Mouse (Mus musculus) C3H10T1/2 (cell line): Measurements from ENCODE around the gene Ccdc8. TPM values are rescaled to one million over a fixed set of nuclear protein-coding genes. Genes with fewer than 3 reads are reported as not detected.

Experiments
- polyA plus RNA-seq, 2 experiments: library from polyadenylated mRNA; unstranded; fragments of >200 nt; fragmentation: generic; extraction: Trizol; gene quantifications; one replicate each; pipeline ENCODE4 v1.2.1; 2012; ENCODE audit warnings: missing spikeins in 2 of 2

Gene Ccdc8
- under 1 TPM; 0.02 to 0.81 TPM for polyA plus RNA-seq

DNA sequence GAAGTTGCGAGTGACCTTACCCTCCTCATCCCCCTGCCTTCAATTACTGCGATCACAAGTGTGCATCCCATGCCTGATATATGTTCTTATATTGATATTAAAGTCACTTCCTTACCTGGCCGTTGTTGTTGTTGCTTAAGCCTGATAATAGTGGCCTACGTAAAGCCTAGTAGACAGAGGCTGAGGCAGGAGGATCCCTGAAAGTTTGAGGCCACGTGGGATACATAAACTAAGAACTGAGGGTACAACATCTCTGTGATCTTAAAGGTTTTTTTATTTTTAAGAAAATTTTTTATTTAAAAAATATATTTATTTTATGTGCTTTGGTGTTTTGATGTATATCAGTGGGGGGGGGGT lies at the start of gene Ccdc8:
TSS of gene Ccdc8 (plus strand) at position 258 of the 357 bp plus-strand sequence.

GRCm38 (mm10) chr7:16944061-16944807 lies 48.3 kb upstream of the Ccdc8 start, which contains the start of gene Pnmal2:
Pnmal2 (plus strand) TSS chr7:16944682.

DNA sequence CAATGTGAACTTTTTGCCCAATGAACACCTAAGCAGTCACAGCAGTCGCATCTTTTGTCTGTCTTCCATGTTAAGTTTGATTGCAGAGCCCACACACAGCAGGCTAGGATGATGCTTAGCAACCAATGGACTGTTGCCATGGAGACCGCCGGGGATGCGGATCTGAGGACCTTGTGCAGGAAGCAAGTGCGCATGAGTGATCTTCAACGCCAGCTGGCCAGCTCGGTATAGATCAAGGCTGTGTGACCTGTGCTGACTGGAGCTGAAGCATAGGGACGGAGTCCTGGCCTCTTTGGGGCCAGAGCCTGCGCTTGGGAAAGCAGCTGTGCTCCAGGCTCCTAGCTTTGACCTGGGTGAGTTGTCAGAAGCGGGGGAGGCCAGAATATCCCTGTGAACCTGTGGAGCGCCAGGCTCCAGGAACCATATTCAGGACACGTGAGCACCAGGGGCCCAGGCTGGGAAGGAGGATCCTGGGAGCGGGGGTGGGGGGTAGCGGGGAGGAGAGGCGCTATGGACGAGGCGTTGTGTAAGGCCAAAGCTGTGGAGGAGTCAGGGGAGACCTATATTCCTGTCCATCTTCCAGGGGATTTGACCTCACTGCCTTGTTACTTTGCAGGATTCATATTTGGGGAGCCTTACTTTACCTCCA lies 32.8 kb upstream of the Ccdc8 start, which contains the start of gene Pnmal1:
TSS of gene Pnmal1 (plus strand) at position 141 of the 649 bp plus-strand sequence.

DNA sequence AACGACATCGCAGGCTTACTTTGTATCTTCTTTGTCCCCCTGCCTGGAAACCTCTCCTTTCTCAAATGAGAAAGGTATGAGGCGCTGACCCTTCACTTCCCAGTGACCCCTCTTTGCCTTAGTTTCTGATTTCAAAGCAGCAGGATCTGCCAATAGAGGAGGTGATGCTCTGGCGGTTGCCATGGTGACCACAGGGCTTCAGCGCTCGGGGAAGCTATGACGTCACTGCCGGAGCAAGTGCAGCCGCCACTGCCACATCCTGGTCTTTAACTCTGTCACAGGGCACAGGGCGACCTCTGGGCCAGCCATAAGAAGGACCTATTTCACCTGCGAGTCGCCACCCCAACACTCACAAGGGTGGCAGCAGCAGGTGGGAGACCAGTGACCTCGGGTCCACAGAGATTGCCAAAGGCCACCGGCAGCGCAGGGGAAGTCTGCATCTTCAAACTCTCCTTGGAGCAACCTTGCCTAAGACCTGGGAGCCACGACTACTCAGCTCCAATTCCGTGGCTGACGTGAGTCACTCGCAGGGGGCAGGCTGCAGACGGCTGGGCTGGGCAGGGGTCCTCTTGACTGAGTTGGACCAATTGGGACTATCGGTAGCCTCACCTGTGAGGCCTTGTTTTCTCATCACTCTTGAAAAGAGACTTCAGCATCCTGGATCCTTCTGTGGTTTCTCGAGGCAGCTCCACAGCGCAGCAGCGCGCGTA lies 9.5 kb upstream of the Ccdc8 start, which contains the start of gene Gm42372:
TSS of gene Gm42372 (plus strand) at position 228 of the 710 bp plus-strand sequence.

GRCm38 (mm10) chr7:17027588-17028343 lies 35.3 kb downstream of the Ccdc8 start, which contains the start of gene Ppp5c:
Ppp5c (minus strand) TSS chr7:17027924.

Other genes with a start within 250 kb of the Ccdc8 start
- gene Slc1a5, start 211.4 kb upstream of the Ccdc8 start, polyA plus RNA-seq: 10 to 100 TPM in 1 of 2 experiments, 1 to 10 TPM in 1; 4.3 to 13.9 TPM
- 10 to 100 TPM; 25.0 to 45.4 TPM for gene Strn4, start 176.8 kb upstream of the Ccdc8 start, polyA plus RNA-seq
- gene Fkrp, start 176.0 kb upstream of the Ccdc8 start, polyA plus RNA-seq: 10 to 100 TPM; 10.2 to 21.8 TPM
- gene Prkd2, start 149.8 kb upstream of the Ccdc8 start, polyA plus RNA-seq: 10 to 100 TPM in 1 of 2 experiments, 1 to 10 TPM in 1; 2.9 to 13.1 TPM
- 10 to 100 TPM in 1 of 2 experiments, 1 to 10 TPM in 1; 6.5 to 21.0 TPM for gene Dact3, start 117.4 kb upstream of the Ccdc8 start, polyA plus RNA-seq
- 10 to 100 TPM in 1 of 2 experiments, 1 to 10 TPM in 1; 8.6 to 27.3 TPM for gene Gng8, start 100.9 kb upstream of the Ccdc8 start, polyA plus RNA-seq
- 1 to 10 TPM in 1 of 2 experiments, under 1 TPM in 1; 0.85 to 3.9 TPM for gene Ptgir, start 86.2 kb upstream of the Ccdc8 start, polyA plus RNA-seq
- gene Calm3, start 68.6 kb upstream of the Ccdc8 start, polyA plus RNA-seq: 100 to 1,000 TPM; 163 to 504 TPM
- under 1 TPM in 1 of 2 experiments, not detected in 1; 0.01 TPM for gene Pnmal2, start 48.0 kb upstream of the Ccdc8 start, polyA plus RNA-seq
- not detected for gene Pnmal1, start 33.0 kb upstream of the Ccdc8 start, polyA plus RNA-seq
- not detected for gene Gm42372, start 9.6 kb upstream of the Ccdc8 start, polyA plus RNA-seq
- 10 to 100 TPM; 43.1 to 92.9 TPM for gene Ppp5c, start 35.2 kb downstream of the Ccdc8 start, polyA plus RNA-seq
- not detected for gene Hif3a, start 69.7 kb downstream of the Ccdc8 start, polyA plus RNA-seq
- gene Psg16, start 81.3 kb downstream of the Ccdc8 start, polyA plus RNA-seq: not detected
- not detected for gene Ceacam3, start 157.6 kb downstream of the Ccdc8 start, polyA plus RNA-seq
- not detected for gene Psg29, start 210.8 kb downstream of the Ccdc8 start, polyA plus RNA-seq